Mouse (Mus musculus): ENCODE data around the gene Mptx1. TPM values are rescaled to one million over a fixed set of nuclear protein-coding genes. Genes with fewer than 3 reads are reported as not detected.
"Not testable (repeated sequence)": the region's sequence is repeated elsewhere in the genome, so short reads cannot be mapped to it uniquely, and the experiment has no call there.

The Mptx1 gene
- not detected in 2 replicates for polyA plus RNA-seq (2014; fragmentation: Nextera tagmentation; extraction: Ambion mirVana)

GRCm38 (mm10) chr1:174330218-174330617 lies at the start of gene Mptx1:
Mptx1 (plus strand) TSS chr1:174330518.
- H3K9ac ChIP-seq (ENCODE audit: low read length) = no peak within 1 kb of the TSS
- ATAC-seq (ENCODE audit: low FRiP score) (no peak), DNase-seq (ENCODE audit: low spot score, missing footprints) (no peak)

DNA sequence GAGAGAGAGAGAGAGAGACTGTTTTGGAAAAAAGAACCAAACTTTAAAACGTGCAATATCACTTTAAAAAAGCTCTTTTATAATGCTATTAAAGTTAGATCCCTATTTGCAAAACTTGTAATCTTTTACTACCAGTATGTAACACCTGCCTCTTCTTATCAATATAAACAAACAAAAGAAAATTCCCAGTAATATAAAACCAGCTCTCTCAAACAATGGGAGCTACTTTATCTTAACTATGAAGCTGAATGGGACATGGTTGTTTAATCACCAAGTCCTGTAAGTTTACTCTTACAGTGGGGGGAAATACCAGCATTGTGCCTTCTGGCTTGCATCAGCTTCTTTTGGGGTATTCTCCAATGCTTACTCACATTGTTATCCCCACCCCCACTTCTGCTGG lies 27.2 kb upstream of the Mptx1 start:
- 57% methylated on average over 1 of the region's 1 CpGs for WGBS
- H3K9me3 ChIP-seq (ENCODE audit: control insufficient read depth, low read length) = no peaks in the 10 kb centered on the region
- no peak for ATAC-seq (ENCODE audit: low FRiP score)

More at GRCm38 (mm10) chr1:174330218-174330617, at the start of gene Mptx1:
- Histone ChIP-seq H3K9me3 (ENCODE audit: control insufficient read depth, low read length) (no peaks in the 10 kb centered on the region), H3K36me3 (ENCODE audit: control insufficient read depth, insufficient read depth, low read length) (no peaks in the 10 kb centered on the region), H3K4me2 (no peak within 1 kb of the TSS), H3K27ac (ENCODE audit: low read depth, low read length) (no peak within 1 kb of the TSS), H3K4me3 (ENCODE audit: low read depth, low read length) (no peak within 1 kb of the TSS), H3K27me3 (ENCODE audit: control insufficient read depth, insufficient read depth, low read length) (no peaks in the 10 kb centered on the region), H3K4me1 (ENCODE audit: control insufficient read depth, insufficient read depth, low read length) (no peaks in the 10 kb centered on the region)

DNA sequence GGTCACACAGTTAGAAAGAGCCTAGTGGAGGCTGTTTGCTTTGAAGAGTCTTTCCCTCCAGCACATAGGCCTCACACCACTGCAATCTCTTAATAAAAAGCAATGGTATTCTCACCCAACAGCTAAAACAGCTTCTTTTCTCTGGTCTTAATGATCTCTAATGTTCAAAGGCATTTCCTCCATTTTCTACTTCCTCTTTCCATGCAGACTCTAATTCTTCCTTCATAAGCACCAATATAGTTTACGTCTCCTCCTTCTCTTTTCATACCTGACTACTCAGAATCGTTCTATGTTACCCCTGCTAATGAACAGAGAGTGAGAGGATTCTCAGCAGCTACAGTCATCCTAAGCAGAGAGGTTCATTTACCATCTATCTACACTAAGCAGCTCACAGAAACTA lies 13.0 kb upstream of the Mptx1 start:
- Histone ChIP-seq H3K9ac (ENCODE audit: low read length) (no peak overlapping the region), H3K4me1 (ENCODE audit: control insufficient read depth, insufficient read depth, low read length) (no peaks in the 10 kb centered on the region), H3K27ac (ENCODE audit: low read depth, low read length) (no peak overlapping the region), H3K4me3 (ENCODE audit: low read depth, low read length) (no peak overlapping the region), H3K4me2 (no peak overlapping the region), H3K36me3 (ENCODE audit: control insufficient read depth, insufficient read depth, low read length) (no peaks in the 10 kb centered on the region), H3K9me3 (ENCODE audit: control insufficient read depth, low read length) (no peaks in the 10 kb centered on the region), H3K27me3 (ENCODE audit: control insufficient read depth, insufficient read depth, low read length) (no peaks in the 10 kb centered on the region)
- ATAC-seq (ENCODE audit: low FRiP score) = no peak
- DNase-seq (ENCODE audit: low spot score, missing footprints) = no peak
- 84% methylated on average over 2 of the region's 2 CpGs for WGBS

More for the DNA sequence above, 27.2 kb upstream of the Mptx1 start:
- Histone ChIP-seq H3K4me2 (no peak overlapping the region), H3K4me3 (ENCODE audit: low read depth, low read length) (no peak overlapping the region), H3K27me3 (ENCODE audit: control insufficient read depth, insufficient read depth, low read length) (no peaks in the 10 kb centered on the region), H3K4me1 (ENCODE audit: control insufficient read depth, insufficient read depth, low read length) (no peaks in the 10 kb centered on the region), H3K36me3 (ENCODE audit: control insufficient read depth, insufficient read depth, low read length) (no peaks in the 10 kb centered on the region), H3K27ac (ENCODE audit: low read depth, low read length) (no peak overlapping the region), H3K9ac (ENCODE audit: low read length) (no peak overlapping the region)
- DNase-seq (ENCODE audit: low spot score, missing footprints) = no peak

- not testable (repeated sequence) for DNase-seq (ENCODE audit: low spot score, missing footprints); H3K9me3 ChIP-seq (ENCODE audit: control insufficient read depth, low read length); H3K4me3 ChIP-seq (ENCODE audit: low read depth, low read length); ATAC-seq (ENCODE audit: low FRiP score); H3K9ac ChIP-seq (ENCODE audit: low read length); H3K36me3 ChIP-seq (ENCODE audit: control insufficient read depth, insufficient read depth, low read length); H3K4me1 ChIP-seq (ENCODE audit: control insufficient read depth, insufficient read depth, low read length); H3K27ac ChIP-seq (ENCODE audit: low read depth, low read length); H3K4me2 ChIP-seq; H3K27me3 ChIP-seq (ENCODE audit: control insufficient read depth, insufficient read depth, low read length)
- WGBS = 79% methylated on average over 1 of the region's 1 CpGs
These were observed 23.3 kb downstream of the Mptx1 start for GRCm38 (mm10) chr1:174353636-174354035.

- no peak for ATAC-seq (ENCODE audit: low FRiP score)
- H3K4me1 ChIP-seq (ENCODE audit: control insufficient read depth, insufficient read depth, low read length) = no peaks in the 10 kb centered on the region
- H3K27me3 ChIP-seq (ENCODE audit: control insufficient read depth, insufficient read depth, low read length) = no peaks in the 10 kb centered on the region
- no peak for DNase-seq (ENCODE audit: low spot score, missing footprints)
- no peak overlapping the region for H3K27ac ChIP-seq (ENCODE audit: low read depth, low read length)
- WGBS = 81% methylated on average over 5 of the region's 5 CpGs
- H3K9ac ChIP-seq (ENCODE audit: low read length) = no peak overlapping the region
- H3K4me3 ChIP-seq (ENCODE audit: low read depth, low read length) = no peak overlapping the region
- H3K36me3 ChIP-seq (ENCODE audit: control insufficient read depth, insufficient read depth, low read length) = no peaks in the 10 kb centered on the region
- H3K9me3 ChIP-seq (ENCODE audit: control insufficient read depth, low read length) = no peaks in the 10 kb centered on the region
- H3K4me2 ChIP-seq = no peak overlapping the region
These were observed 24.3 kb downstream of the Mptx1 start for GRCm38 (mm10) chr1:174354640-174355039.

DNA sequence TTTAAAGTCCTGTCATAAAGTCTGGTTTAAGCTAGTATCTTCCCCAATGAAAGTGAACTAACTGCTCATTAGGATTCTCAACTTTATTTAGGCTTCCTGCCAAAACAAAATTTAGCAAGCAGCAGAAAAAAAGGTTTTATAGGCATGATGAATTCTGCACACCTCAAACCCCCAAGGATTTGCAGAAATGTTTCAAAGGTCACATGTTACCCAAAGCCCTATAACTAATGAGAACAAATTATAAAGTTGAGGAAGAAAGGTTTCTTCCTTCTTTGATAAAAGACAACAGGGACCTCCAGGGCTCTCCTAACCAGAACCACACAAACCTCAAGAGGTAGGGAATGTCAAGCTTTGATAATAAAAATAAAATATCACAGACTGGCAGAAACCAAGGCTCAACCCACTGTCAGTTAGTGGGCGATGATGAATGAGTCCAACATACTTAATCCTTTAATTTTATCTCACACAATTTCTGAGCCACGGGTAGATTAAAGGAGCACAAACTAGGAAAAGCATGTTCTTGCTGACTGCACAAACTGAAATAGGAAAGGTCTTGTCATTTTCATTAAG lies 34.6 kb downstream of the Mptx1 start, which contains the start of gene Olfr417:
Gene Olfr417 (plus strand): TSS at position 241 of the 570 bp plus-strand sequence.
- peak; percentile 21 for DNase-seq (ENCODE audit: low spot score, missing footprints)
- Histone ChIP-seq H3K36me3 (ENCODE audit: control insufficient read depth, insufficient read depth, low read length) (no peaks in the 10 kb centered on the region), H3K27me3 (ENCODE audit: control insufficient read depth, insufficient read depth, low read length) (no peaks in the 10 kb centered on the region), H3K4me2 (no peak within 1 kb of the TSS), H3K4me3 (ENCODE audit: low read depth, low read length) (no peak within 1 kb of the TSS), H3K9me3 (ENCODE audit: control insufficient read depth, low read length) (no peaks in the 10 kb centered on the region), H3K9ac (ENCODE audit: low read length) (no peak within 1 kb of the TSS), H3K4me1 (ENCODE audit: control insufficient read depth, insufficient read depth, low read length) (no peaks in the 10 kb centered on the region), H3K27ac (ENCODE audit: low read depth, low read length) (no peak within 1 kb of the TSS)
- WGBS = 70% methylated on average over 2 of the region's 2 CpGs
- ATAC-seq (ENCODE audit: low FRiP score) = no peak

DNA sequence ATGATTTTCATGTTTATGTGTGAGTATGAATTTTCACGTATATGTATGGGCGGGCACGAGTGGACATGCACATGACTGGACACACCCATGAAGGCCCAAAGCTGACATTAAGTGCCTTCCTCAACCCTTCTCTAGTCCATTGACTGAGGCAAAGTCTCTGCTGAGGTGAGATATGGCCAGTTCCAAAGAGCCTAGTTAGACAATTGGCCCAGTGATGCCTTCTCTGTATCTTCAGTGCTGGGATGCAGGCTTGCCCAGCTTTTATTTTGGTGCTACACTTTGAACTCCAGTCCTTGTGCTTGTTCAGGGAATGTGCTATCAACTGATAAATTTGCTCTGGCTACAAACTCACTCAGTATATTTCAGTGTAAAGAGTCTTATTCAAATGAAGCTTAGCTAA lies 43.5 kb downstream of the Mptx1 start:
- Histone ChIP-seq H3K27ac (ENCODE audit: low read depth, low read length) (no peak overlapping the region), H3K36me3 (ENCODE audit: control insufficient read depth, insufficient read depth, low read length) (no peaks in the 10 kb centered on the region), H3K4me1 (ENCODE audit: control insufficient read depth, insufficient read depth, low read length) (no peaks in the 10 kb centered on the region), H3K27me3 (ENCODE audit: control insufficient read depth, insufficient read depth, low read length) (no peaks in the 10 kb centered on the region), H3K4me3 (ENCODE audit: low read depth, low read length) (no peak overlapping the region), H3K9ac (ENCODE audit: low read length) (no peak overlapping the region), H3K4me2 (no peak overlapping the region), H3K9me3 (ENCODE audit: control insufficient read depth, low read length) (no peaks in the 10 kb centered on the region)
- ATAC-seq (ENCODE audit: low FRiP score) = no peak
- DNase-seq (ENCODE audit: low spot score, missing footprints) = no peak
- 90% methylated on average over 3 of the region's 3 CpGs for WGBS

Other genes starting within 250 kb of the Mptx1 start
- not detected in 2 replicates for gene Olfr429, start 246.2 kb upstream of the Mptx1 start, polyA plus RNA-seq (2014; fragmentation: Nextera tagmentation; extraction: Ambion mirVana)
- gene Olfr427, start 233.6 kb upstream of the Mptx1 start, polyA plus RNA-seq (2014; fragmentation: Nextera tagmentation; extraction: Ambion mirVana) = not detected in 2 replicates
- gene Olfr231, start 209.4 kb upstream of the Mptx1 start, polyA plus RNA-seq (2014; fragmentation: Nextera tagmentation; extraction: Ambion mirVana) = not detected in 2 replicates
- gene Olfr424, start 199.0 kb upstream of the Mptx1 start, polyA plus RNA-seq (2014; fragmentation: Nextera tagmentation; extraction: Ambion mirVana) = not detected in 2 replicates
- gene Olfr420, start 174.9 kb upstream of the Mptx1 start, polyA plus RNA-seq (2014; fragmentation: Nextera tagmentation; extraction: Ambion mirVana) = not detected in 2 replicates
- 2.1 TPM in 2 replicates for gene Spta1, start 157.7 kb upstream of the Mptx1 start, polyA plus RNA-seq (2014; fragmentation: Nextera tagmentation; extraction: Ambion mirVana)
- gene Olfr419, start 78.5 kb upstream of the Mptx1 start, polyA plus RNA-seq (2014; fragmentation: Nextera tagmentation; extraction: Ambion mirVana) = not detected in 2 replicates
- not detected in 2 replicates for gene Olfr417, start 34.6 kb downstream of the Mptx1 start, polyA plus RNA-seq (2014; fragmentation: Nextera tagmentation; extraction: Ambion mirVana)
- gene Olfr248, start 60.5 kb downstream of the Mptx1 start, polyA plus RNA-seq (2014; fragmentation: Nextera tagmentation; extraction: Ambion mirVana) = not detected in 2 replicates
- not detected in 2 replicates for gene Olfr414, start 93.5 kb downstream of the Mptx1 start, polyA plus RNA-seq (2014; fragmentation: Nextera tagmentation; extraction: Ambion mirVana)
- not detected in 2 replicates for gene Olfr220, start 111.6 kb downstream of the Mptx1 start, polyA plus RNA-seq (2014; fragmentation: Nextera tagmentation; extraction: Ambion mirVana)
- gene Fmn2, start 171.3 kb downstream of the Mptx1 start, polyA plus RNA-seq (2014; fragmentation: Nextera tagmentation; extraction: Ambion mirVana) = 8.2 and 9.0 TPM in 2 replicates

Data from midbrain, embryonic 11.5 days (tissue).